Mouse (Mus musculus) granulocyte monocyte progenitor cell, adult 5-6 weeks (primary cell): ENCODE data around the gene Sdr39u1. TPM values are rescaled to one million over a fixed set of nuclear protein-coding genes. Genes with fewer than 3 reads are reported as not detected.

Experiments used
- ATAC-seq: replicated peaks from 2 replicates; pipeline ENCODE4 v1.8.0; 2016; ENCODE audit warnings: mild to moderate bottlenecking, moderate TSS enrichment, inconsistent platforms; ENCODE audit not compliant: poor library complexity, severe bottlenecking
- total RNA-seq, 2 experiments: library from RNA; stranded (forward) in 1 of 2; stranded (reverse) in 1 of 2; fragments of 200-712, 200-1000 nt in 1 of 2; fragments of >200 nt in 1 of 2; fragmentation: Nextera tagmentation in 1 of 2; gene quantifications; 2 replicates each; pipeline ENCODE4 v1.2.3; 2014 to 2017

Gene Sdr39u1
- total RNA-seq, 2 experiments from 2014 or later = 13.5 to 15.3 TPM

DNA sequence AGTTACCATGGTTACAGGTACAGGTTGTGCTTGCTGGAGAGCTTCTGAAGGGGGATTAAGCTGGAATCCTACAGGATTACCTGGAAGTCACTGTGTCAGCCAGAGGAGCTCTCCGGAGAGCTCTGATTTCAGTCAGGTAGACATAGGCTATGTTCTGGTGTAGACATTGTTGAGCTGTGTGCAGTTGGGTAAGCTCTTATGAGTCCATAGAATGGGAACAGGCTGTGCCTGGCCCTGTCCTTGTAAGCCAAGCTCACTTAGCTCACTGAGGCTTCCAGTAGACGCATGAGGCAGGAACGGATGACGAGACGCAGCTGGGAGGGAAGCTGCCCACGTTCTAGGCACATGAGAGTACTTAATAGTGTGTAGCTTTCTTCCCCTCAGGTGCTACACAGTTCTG, 37.9 kb downstream of the Sdr39u1 start:
- no peak for ATAC-seq

GRCm38 (mm10) chr14:55857588-55857987, 42.5 kb downstream of the Sdr39u1 start:
- ATAC-seq = no peak

- no peak for ATAC-seq
Measured at GRCm38 (mm10) chr14:55855101-55855561, 45.0 kb downstream of the Sdr39u1 start.

DNA sequence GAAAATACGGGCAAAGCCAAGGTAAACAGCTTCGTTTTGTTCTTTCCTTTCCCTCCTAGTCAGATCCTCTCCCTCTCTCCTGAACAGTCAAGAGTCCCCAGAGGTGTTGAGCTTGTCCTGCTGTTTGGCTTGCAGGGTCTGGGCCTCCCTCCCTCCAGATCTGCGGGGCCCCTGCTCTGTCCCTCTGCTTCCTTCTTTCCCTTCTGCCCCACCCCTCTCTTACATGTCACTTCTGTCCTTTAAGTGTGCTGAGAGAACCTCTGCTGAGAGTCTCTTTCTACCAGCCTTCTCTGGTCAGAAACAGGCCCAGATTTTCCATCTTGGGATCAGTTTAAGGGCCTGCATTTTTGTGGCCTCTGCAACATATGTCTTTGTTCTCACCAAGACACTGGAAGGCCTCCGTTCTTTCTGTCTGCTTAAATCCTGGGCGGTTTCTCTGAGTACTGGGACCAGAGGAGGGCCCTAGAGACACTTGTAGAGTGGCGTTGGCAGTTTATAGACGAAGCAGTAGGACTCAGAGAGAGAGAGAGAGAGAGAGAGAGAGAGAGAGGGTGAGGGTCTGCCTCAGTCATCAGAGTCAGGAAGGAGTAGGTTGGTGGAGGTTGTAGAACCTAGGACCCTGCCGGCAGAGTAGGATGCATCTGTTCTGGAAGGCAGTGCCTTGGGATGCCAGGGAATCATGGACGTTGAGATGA, 45.5 kb downstream of the Sdr39u1 start:
- ATAC-seq = peak; percentile 60

DNA sequence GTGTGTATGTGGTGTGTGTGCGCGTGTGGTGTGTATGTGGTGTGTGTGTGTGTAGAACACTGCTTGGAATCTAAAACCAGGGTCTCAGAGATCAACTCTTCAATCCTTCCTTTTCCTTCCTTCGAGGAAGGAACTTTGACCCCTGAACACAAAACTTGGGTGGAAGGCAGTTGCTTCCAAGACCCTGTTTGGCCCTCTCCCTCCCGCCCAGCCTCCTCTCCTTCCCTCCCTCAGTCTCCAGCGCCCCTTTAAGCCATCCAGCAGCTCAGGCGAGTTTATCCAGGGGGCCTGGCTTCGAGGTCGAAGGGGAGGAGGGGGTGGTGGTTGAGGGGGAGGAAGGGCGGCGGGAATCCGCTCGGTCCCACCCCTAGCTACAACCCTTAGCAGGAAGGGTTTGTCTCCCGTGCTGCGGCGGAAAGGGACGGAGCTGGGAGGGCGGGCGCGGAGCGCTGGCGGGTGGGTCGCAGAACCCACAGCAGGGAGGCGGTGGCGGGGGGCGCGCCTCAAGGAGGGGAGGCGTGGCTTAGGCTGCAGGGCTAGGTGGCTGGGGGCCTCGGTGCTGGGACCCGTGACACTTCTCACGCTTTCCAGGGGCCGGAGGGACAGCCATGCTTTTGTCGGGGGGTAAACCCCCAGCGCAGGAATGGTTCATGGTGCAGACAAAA, 46.3 kb downstream of the Sdr39u1 start, which contains the start of gene Nynrin:
Gene Nynrin (plus strand): TSS at position 390 of the 665 bp plus-strand sequence.
- peak; percentile 87 for ATAC-seq

- ATAC-seq = no peak
Measured at GRCm38 (mm10) chr14:55852646-55853551, 47.2 kb downstream of the Sdr39u1 start.

DNA sequence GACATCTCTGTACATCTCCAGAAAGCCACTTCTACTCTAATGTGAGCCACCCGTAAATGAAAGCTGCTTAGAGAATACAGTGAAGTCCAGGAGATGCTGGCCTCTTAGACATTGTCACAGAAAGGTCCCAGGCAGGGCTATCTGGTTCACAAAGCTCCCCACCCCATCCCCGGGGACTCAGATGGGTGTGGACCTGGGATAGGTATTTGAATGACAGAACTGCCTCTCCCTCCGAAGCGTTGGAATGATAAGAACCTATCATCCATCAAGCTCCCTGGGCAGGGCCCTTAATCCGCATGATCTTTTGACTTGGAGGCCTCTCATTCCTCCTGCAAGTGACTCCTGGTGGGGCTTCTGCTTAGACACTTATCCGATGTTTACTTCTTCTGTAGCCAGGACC, 49.2 kb downstream of the Sdr39u1 start:
- no peak for ATAC-seq

Other genes starting within 250 kb of the Sdr39u1 start
- gene Mdp1, start 239.8 kb downstream of the Sdr39u1 start, total RNA-seq (2014; fragmentation: Nextera tagmentation) = 22.9 and 29.3 TPM in 2 replicates
- gene Mdp1, start 239.8 kb downstream of the Sdr39u1 start, total RNA-seq (2017) = 21.5 and 22.6 TPM in 2 replicates
- 33.9 and 37.7 TPM in 2 replicates for gene Gmpr2, start 228.4 kb downstream of the Sdr39u1 start, total RNA-seq (2014; fragmentation: Nextera tagmentation)
- gene Gmpr2, start 228.4 kb downstream of the Sdr39u1 start, total RNA-seq (2017) = 47.1 and 57.0 TPM in 2 replicates
- gene Nedd8, start 228.2 kb downstream of the Sdr39u1 start, total RNA-seq (2014; fragmentation: Nextera tagmentation) = 364 and 474 TPM in 2 replicates
- gene Nedd8, start 228.2 kb downstream of the Sdr39u1 start, total RNA-seq (2017) = 274 and 353 TPM in 2 replicates
- 19.0 and 24.0 TPM in 2 replicates for gene Tinf2, start 218.5 kb downstream of the Sdr39u1 start, total RNA-seq (2014; fragmentation: Nextera tagmentation)
- gene Tinf2, start 218.5 kb downstream of the Sdr39u1 start, total RNA-seq (2017) = 25.7 and 27.0 TPM in 2 replicates
- 0.85 and 1.8 TPM in 2 replicates for gene Tgm1, start 186.4 kb downstream of the Sdr39u1 start, total RNA-seq (2014; fragmentation: Nextera tagmentation)
- 1.4 and 4.3 TPM in 2 replicates for gene Tgm1, start 186.4 kb downstream of the Sdr39u1 start, total RNA-seq (2017)
- gene Rabggta, start 178.0 kb downstream of the Sdr39u1 start, total RNA-seq (2014; fragmentation: Nextera tagmentation) = 17.9 and 20.4 TPM in 2 replicates
- gene Rabggta, start 178.0 kb downstream of the Sdr39u1 start, total RNA-seq (2017) = 8.5 and 12.8 TPM in 2 replicates
- gene Dhrs1, start 154.6 kb downstream of the Sdr39u1 start, total RNA-seq (2014; fragmentation: Nextera tagmentation) = 54.7 and 67.7 TPM in 2 replicates
- gene Dhrs1, start 154.6 kb downstream of the Sdr39u1 start, total RNA-seq (2017) = 18.0 and 30.7 TPM in 2 replicates
- gene Nop9, start 154.6 kb downstream of the Sdr39u1 start, total RNA-seq (2014; fragmentation: Nextera tagmentation) = 30.9 and 36.6 TPM in 2 replicates
- 35.7 and 38.6 TPM in 2 replicates for gene Nop9, start 154.6 kb downstream of the Sdr39u1 start, total RNA-seq (2017)
- not detected in 2 replicates for gene Cideb, start 141.8 kb downstream of the Sdr39u1 start, total RNA-seq (2014; fragmentation: Nextera tagmentation)
- not detected in 2 replicates for gene Cideb, start 141.8 kb downstream of the Sdr39u1 start, total RNA-seq (2017)
- 0.56 and 2.1 TPM in 2 replicates for gene Ltb4r2, start 138.9 kb downstream of the Sdr39u1 start, total RNA-seq (2014; fragmentation: Nextera tagmentation)
- gene Ltb4r2, start 138.9 kb downstream of the Sdr39u1 start, total RNA-seq (2017) = 0.34 TPM in 1 of 2 replicates, not detected in the other
- gene Ltb4r1, start 134.3 kb downstream of the Sdr39u1 start, total RNA-seq (2014; fragmentation: Nextera tagmentation) = 19.4 and 23.3 TPM in 2 replicates
- 19.8 and 25.8 TPM in 2 replicates for gene Ltb4r1, start 134.3 kb downstream of the Sdr39u1 start, total RNA-seq (2017)
- gene Adcy4, start 116.2 kb downstream of the Sdr39u1 start, total RNA-seq (2014; fragmentation: Nextera tagmentation) = not detected in 2 replicates
- gene Adcy4, start 116.2 kb downstream of the Sdr39u1 start, total RNA-seq (2017) = not detected in 2 replicates
- 104 and 157 TPM in 2 replicates for gene Ripk3, start 111.4 kb downstream of the Sdr39u1 start, total RNA-seq (2014; fragmentation: Nextera tagmentation)
- gene Ripk3, start 111.4 kb downstream of the Sdr39u1 start, total RNA-seq (2017) = 40.9 and 42.4 TPM in 2 replicates
- not detected in 2 replicates for gene Nfatc4, start 77.1 kb downstream of the Sdr39u1 start, total RNA-seq (2014; fragmentation: Nextera tagmentation)
- not detected in 2 replicates for gene Nfatc4, start 77.1 kb downstream of the Sdr39u1 start, total RNA-seq (2017)
- 4.1 and 7.6 TPM in 2 replicates for gene Nynrin, start 46.3 kb downstream of the Sdr39u1 start, total RNA-seq (2014; fragmentation: Nextera tagmentation)
- gene Nynrin, start 46.3 kb downstream of the Sdr39u1 start, total RNA-seq (2017) = 2.4 and 3.3 TPM in 2 replicates
- gene Cbln3, start 15.9 kb downstream of the Sdr39u1 start, total RNA-seq (2014; fragmentation: Nextera tagmentation) = not detected in 2 replicates
- gene Cbln3, start 15.9 kb downstream of the Sdr39u1 start, total RNA-seq (2017) = not detected in 2 replicates
- 8.8 and 12.8 TPM in 2 replicates for gene Khnyn, start 15.3 kb downstream of the Sdr39u1 start, total RNA-seq (2014; fragmentation: Nextera tagmentation)
- gene Khnyn, start 15.3 kb downstream of the Sdr39u1 start, total RNA-seq (2017) = 12.4 and 14.7 TPM in 2 replicates
- not detected in 2 replicates for gene Cma1, start 44.4 kb upstream of the Sdr39u1 start, total RNA-seq (2014; fragmentation: Nextera tagmentation)
- gene Cma1, start 44.4 kb upstream of the Sdr39u1 start, total RNA-seq (2017) = 0.15 TPM in 1 of 2 replicates, not detected in the other
- gene Cma2, start 50.7 kb upstream of the Sdr39u1 start, total RNA-seq (2014; fragmentation: Nextera tagmentation) = not detected in 2 replicates
- not detected in 2 replicates for gene Cma2, start 50.7 kb upstream of the Sdr39u1 start, total RNA-seq (2017)
- not detected in 2 replicates for gene Mcpt1, start 117.7 kb upstream of the Sdr39u1 start, total RNA-seq (2014; fragmentation: Nextera tagmentation)
- gene Mcpt1, start 117.7 kb upstream of the Sdr39u1 start, total RNA-seq (2017) = not detected in 2 replicates
- not detected in 2 replicates for gene Mcpt9, start 130.2 kb upstream of the Sdr39u1 start, total RNA-seq (2014; fragmentation: Nextera tagmentation)
- gene Mcpt9, start 130.2 kb upstream of the Sdr39u1 start, total RNA-seq (2017) = not detected in 2 replicates
- gene Mcpt2, start 141.7 kb upstream of the Sdr39u1 start, total RNA-seq (2014; fragmentation: Nextera tagmentation) = not detected in 2 replicates
- not detected in 2 replicates for gene Mcpt2, start 141.7 kb upstream of the Sdr39u1 start, total RNA-seq (2017)
- gene Mcpt4, start 162.0 kb upstream of the Sdr39u1 start, total RNA-seq (2014; fragmentation: Nextera tagmentation) = not detected in 2 replicates
- gene Mcpt4, start 162.0 kb upstream of the Sdr39u1 start, total RNA-seq (2017) = not detected in 2 replicates
- 85.6 and 130 TPM in 2 replicates for gene Mcpt8, start 185.0 kb upstream of the Sdr39u1 start, total RNA-seq (2014; fragmentation: Nextera tagmentation)
- gene Mcpt8, start 185.0 kb upstream of the Sdr39u1 start, total RNA-seq (2017) = 31.0 and 50.8 TPM in 2 replicates
- 2,198 and 2,270 TPM in 2 replicates for gene Ctsg, start 202.3 kb upstream of the Sdr39u1 start, total RNA-seq (2014; fragmentation: Nextera tagmentation)
- 4,568 and 5,380 TPM in 2 replicates for gene Ctsg, start 202.3 kb upstream of the Sdr39u1 start, total RNA-seq (2017)
- gene Gzme, start 220.3 kb upstream of the Sdr39u1 start, total RNA-seq (2014; fragmentation: Nextera tagmentation) = not detected in 2 replicates
- not detected in 2 replicates for gene Gzme, start 220.3 kb upstream of the Sdr39u1 start, total RNA-seq (2017)
- not detected in 2 replicates for gene Gzmd, start 232.3 kb upstream of the Sdr39u1 start, total RNA-seq (2014; fragmentation: Nextera tagmentation)
- gene Gzmd, start 232.3 kb upstream of the Sdr39u1 start, total RNA-seq (2017) = not detected in 2 replicates